8 mouse cellular contexts compared by ENCODE assay signal in the genomic region with DNA sequence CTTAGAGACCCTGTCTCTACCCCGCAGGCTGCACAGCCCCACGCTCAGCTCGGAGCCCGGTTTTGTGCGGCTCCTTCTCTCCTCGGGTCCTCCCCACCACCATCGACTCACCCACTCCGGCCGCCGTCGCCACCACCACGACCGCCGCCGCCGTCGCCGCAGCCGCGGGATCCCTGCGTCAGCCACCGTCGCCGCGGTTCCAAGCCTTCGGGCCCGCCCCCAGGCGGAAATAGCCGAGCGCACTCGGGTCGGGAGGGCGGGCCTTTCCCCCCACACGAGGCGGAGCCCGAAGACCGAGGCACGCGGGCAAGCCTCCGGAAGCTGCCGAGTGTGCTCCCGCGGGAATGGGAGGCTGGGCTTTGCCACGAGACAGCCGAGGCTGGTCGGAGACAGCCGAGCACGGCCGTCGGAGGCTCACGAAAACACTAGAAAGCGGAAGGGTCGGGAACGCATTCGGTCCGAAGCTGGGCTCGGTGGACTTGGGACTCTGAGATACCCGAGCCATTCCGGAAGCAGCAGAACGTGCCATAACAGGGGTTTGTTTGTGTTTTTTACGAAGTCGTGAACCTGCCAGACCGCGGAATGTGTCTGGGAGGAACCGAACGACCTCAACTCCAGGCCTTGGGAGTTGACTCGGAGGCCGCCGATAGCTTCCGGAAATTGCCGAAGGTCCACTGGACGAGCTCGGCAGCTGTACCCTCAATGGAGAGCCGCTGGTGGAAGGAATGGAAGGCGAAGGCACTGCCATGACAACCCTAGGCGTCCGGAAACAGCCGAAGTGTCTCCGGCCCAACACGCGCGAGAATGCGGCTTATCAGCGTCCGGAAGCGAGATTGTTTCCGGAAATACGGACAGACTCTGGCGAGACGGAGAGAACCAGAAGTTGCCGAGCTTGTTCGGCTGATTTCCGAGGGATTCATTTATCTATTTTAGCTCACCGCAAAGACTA. TPM values are rescaled to one million over a fixed set of nuclear protein-coding genes. Genes with fewer than 3 reads are reported as not detected.
DNase-seq lines count a peak whose midpoint lies in the region; ATAC-seq and TF ChIP-seq lines count a peak whose summit lies in the region.

A gene (minus strand): TSS at position 218 of the 949 bp plus-strand sequence.

- peak within 1 kb of the TSS; percentile 80 for H3K4me2 ChIP-seq in forebrain, embryonic 15.5 days (replicated peaks)

- peaks cover 46% of the 10 kb centered on the region for H3K4me1 ChIP-seq in forebrain, embryonic 15.5 days
- H3K4me1 ChIP-seq in lung, adult 2 months (ENCODE audit: control insufficient read depth, insufficient read depth, low read length): peaks cover 8% of the 10 kb centered on the region; the same call in 1 of the 2 replicates

- H3K36me3 ChIP-seq in forebrain, embryonic 15.5 days: peaks cover 47% of the 10 kb centered on the region

- TF ChIP-seq POLR2A in lung, adult 2 months (IDR thresholded peaks at IDR 0.05; ENCODE audit: borderline replicate concordance, extremely low read depth, low read depth, low read length): peak; percentile 77; the same call in 1 of the 2 replicates

- peak within 1 kb of the TSS; percentile 99 for H3K27ac ChIP-seq in forebrain, embryonic 15.5 days (replicated peaks)

- ATAC-seq in forebrain, embryonic 15.5 days (replicated peaks): peak; percentile 94
- peak; percentile 72 for ATAC-seq in neutrophil, adult 5-6 weeks (ENCODE audit: extremely low read depth, insufficient number of reproducible peaks, low FRiP score, poor library complexity, severe bottlenecking)

- no peaks in the 10 kb centered on the region for H3K27me3 ChIP-seq in forebrain, embryonic 15.5 days

- intact Hi-C loops in heart, postnatal 25 days (cut with DNase I): no loop called here

- no peaks in the 10 kb centered on the region for H3K9me3 ChIP-seq in forebrain, embryonic 15.5 days

- DNase-seq in ES-CJ7 (ENCODE audit: low read depth, low spot score): peak; percentile 96
- peak; percentile 97 for DNase-seq in cerebellum, adult 11 months
- peak; percentile 95 for DNase-seq in heart, postnatal 25 days (ENCODE audit: low spot score)
- DNase-seq in layer of hippocampus, adult 18-20 months (ENCODE audit: low spot score in 2 of 2): peak; percentile 98
- DNase-seq in lung, adult 2 months: peak; percentile 97
- peak; percentile 93 for DNase-seq in thymus, adult 18-20 months

- WGBS in forebrain, embryonic 15.5 days: under 1% methylated on average over 94 of the region's 94 CpGs
- under 1% methylated on average over 93 of the region's 94 CpGs for WGBS in lung, adult 2 months

- peak within 1 kb of the TSS; percentile 99 for H3K9ac ChIP-seq in forebrain, embryonic 15.5 days (replicated peaks)

- H3K4me3 ChIP-seq in forebrain, embryonic 15.5 days: peak within 1 kb of the TSS; percentile 99
- H3K4me3 ChIP-seq in lung, adult 2 months (replicated peaks; ENCODE audit: extremely low read depth, low read depth, low read length): peak within 1 kb of the TSS; percentile 86

- TF ChIP-seq CTCF in lung, adult 2 months (IDR thresholded peaks at IDR 0.05; ENCODE audit: insufficient read depth, low read length): no peak

RNA-seq across cellular contexts. Expression of the gene that starts here (rescaled TPM):
- polyA plus RNA-seq in forebrain, embryonic 15.5 days (2015; fragmentation: Nextera tagmentation; extraction: Ambion mirVana): 126 and 127 TPM in 2 replicates
- total RNA-seq in heart, postnatal 25 days (2021): 10 to 100 TPM; 21.8 to 25.5 TPM
- 100 to 1,000 TPM; 158 to 162 TPM for total RNA-seq in layer of hippocampus, adult 18-20 months (2021)
- polyA plus RNA-seq in lung, adult 2 months (2012; rRNA removed): 112 and 119 TPM in 2 replicates
- 19.9 and 20.3 TPM in 2 replicates for total RNA-seq in neutrophil, adult 5-6 weeks (2017)

Comparison
In these comparisons a context has a peak if more than half of its experiments do, and no peak if none do; other contexts are left out.
1. Peak in every context shown above with its lines: DNase-seq, ATAC-seq, H3K4me3 ChIP-seq and H3K27ac ChIP-seq.